Mouse (Mus musculus): ENCODE data around the gene Lonrf3. TPM values are rescaled to one million over a fixed set of nuclear protein-coding genes. Genes with fewer than 3 reads are reported as not detected.

The Lonrf3 gene
- 0.79 and 2.0 TPM in 2 replicates for polyA plus RNA-seq (2012; ENCODE audit: insufficient read depth, insufficient read length, missing spikeins)

- Histone ChIP-seq H3K4me1 (ENCODE audit: control insufficient read depth, insufficient read depth, insufficient read length, low read length) (no peaks in the 10 kb centered on the region; the same call in 1 of the 2 replicates), H3K4me3 (ENCODE audit: insufficient read depth, low read depth, low read length) (peak within 1 kb of the TSS; percentile 63), H3K27ac (replicated peaks; ENCODE audit: low read depth, low read length) (no peak within 1 kb of the TSS)
Observed at GRCm38 (mm10) chrX:36328271-36329039, at the start of gene Lonrf3. Lonrf3 (plus strand) TSS chrX:36328353.

GRCm38 (mm10) chrX:36278750-36279149 lies 49.4 kb upstream of the Lonrf3 start:
- Histone ChIP-seq H3K4me3 (ENCODE audit: insufficient read depth, low read depth, low read length) (no peak overlapping the region), H3K27ac (replicated peaks; ENCODE audit: low read depth, low read length) (no peak overlapping the region)

GRCm38 (mm10) chrX:36311420-36311819 lies 16.7 kb upstream of the Lonrf3 start:
- no peak overlapping the region for H3K4me3 ChIP-seq (ENCODE audit: insufficient read depth, low read depth, low read length)
- no peaks in the 10 kb centered on the region for H3K4me1 ChIP-seq (ENCODE audit: control insufficient read depth, insufficient read depth, insufficient read length, low read length)
- H3K27ac ChIP-seq (replicated peaks; ENCODE audit: low read depth, low read length) = no peak overlapping the region

More at GRCm38 (mm10) chrX:36278750-36279149, 49.4 kb upstream of the Lonrf3 start:
- H3K4me1 ChIP-seq (ENCODE audit: control insufficient read depth, insufficient read depth, insufficient read length, low read length) = no peaks in the 10 kb centered on the region

GRCm38 (mm10) chrX:36327491-36328255 lies 480 bp upstream of the Lonrf3 start:
- H3K27ac ChIP-seq (replicated peaks; ENCODE audit: low read depth, low read length) = no peak overlapping the region
- no peaks in the 10 kb centered on the region; the same call in 1 of the 2 replicates for H3K4me1 ChIP-seq (ENCODE audit: control insufficient read depth, insufficient read depth, insufficient read length, low read length)
- peak overlapping the region; percentile 63 for H3K4me3 ChIP-seq (ENCODE audit: insufficient read depth, low read depth, low read length)

GRCm38 (mm10) chrX:36329040-36329649 lies 992 bp downstream of the Lonrf3 start:
- no peaks in the 10 kb centered on the region; the same call in 1 of the 2 replicates for H3K4me1 ChIP-seq (ENCODE audit: control insufficient read depth, insufficient read depth, insufficient read length, low read length)
- H3K27ac ChIP-seq (replicated peaks; ENCODE audit: low read depth, low read length) = no peak overlapping the region
- H3K4me3 ChIP-seq (ENCODE audit: insufficient read depth, low read depth, low read length) = peak overlapping the region; percentile 73

- Histone ChIP-seq H3K27ac (replicated peaks; ENCODE audit: low read depth, low read length) (no peak overlapping the region), H3K4me3 (ENCODE audit: insufficient read depth, low read depth, low read length) (peak overlapping the region; percentile 73)
Observed at GRCm38 (mm10) chrX:36329849-36330411, 1.8 kb downstream of the Lonrf3 start.

GRCm38 (mm10) chrX:36352446-36352845 lies 24.3 kb downstream of the Lonrf3 start:
- H3K27ac ChIP-seq (replicated peaks; ENCODE audit: low read depth, low read length) = no peak overlapping the region
- no peak overlapping the region for H3K4me3 ChIP-seq (ENCODE audit: insufficient read depth, low read depth, low read length)
- H3K4me1 ChIP-seq (ENCODE audit: control insufficient read depth, insufficient read depth, insufficient read length, low read length) = no peaks in the 10 kb centered on the region

More at GRCm38 (mm10) chrX:36329849-36330411, 1.8 kb downstream of the Lonrf3 start:
- no peaks in the 10 kb centered on the region; the same call in 1 of the 2 replicates for H3K4me1 ChIP-seq (ENCODE audit: control insufficient read depth, insufficient read depth, insufficient read length, low read length)

- no peak overlapping the region for H3K4me3 ChIP-seq (ENCODE audit: insufficient read depth, low read depth, low read length)
- no peak overlapping the region for H3K27ac ChIP-seq (replicated peaks; ENCODE audit: low read depth, low read length)
- no peaks in the 10 kb centered on the region for H3K4me1 ChIP-seq (ENCODE audit: control insufficient read depth, insufficient read depth, insufficient read length, low read length)
Observed at GRCm38 (mm10) chrX:36385340-36385739, 57.2 kb downstream of the Lonrf3 start.

GRCm38 (mm10) chrX:36389971-36390370 lies 61.8 kb downstream of the Lonrf3 start:
- H3K27ac ChIP-seq (replicated peaks; ENCODE audit: low read depth, low read length) = no peak overlapping the region
- H3K4me3 ChIP-seq (ENCODE audit: insufficient read depth, low read depth, low read length) = no peak overlapping the region
- H3K4me1 ChIP-seq (ENCODE audit: control insufficient read depth, insufficient read depth, insufficient read length, low read length) = no peaks in the 10 kb centered on the region

- no peaks in the 10 kb centered on the region for H3K4me1 ChIP-seq (ENCODE audit: control insufficient read depth, insufficient read depth, insufficient read length, low read length)
- no peak overlapping the region for H3K27ac ChIP-seq (replicated peaks; ENCODE audit: low read depth, low read length)
- H3K4me3 ChIP-seq (ENCODE audit: insufficient read depth, low read depth, low read length) = no peak overlapping the region
Observed at GRCm38 (mm10) chrX:36390503-36390902, 62.4 kb downstream of the Lonrf3 start.

- Histone ChIP-seq H3K4me3 (ENCODE audit: insufficient read depth, low read depth, low read length) (no peak overlapping the region), H3K4me1 (ENCODE audit: control insufficient read depth, insufficient read depth, insufficient read length, low read length) (no peaks in the 10 kb centered on the region), H3K27ac (replicated peaks; ENCODE audit: low read depth, low read length) (no peak overlapping the region)
Observed at GRCm38 (mm10) chrX:36392672-36393071, 64.5 kb downstream of the Lonrf3 start.

GRCm38 (mm10) chrX:36393279-36393678 lies 65.1 kb downstream of the Lonrf3 start:
- H3K4me1 ChIP-seq (ENCODE audit: control insufficient read depth, insufficient read depth, insufficient read length, low read length) = no peaks in the 10 kb centered on the region
- H3K27ac ChIP-seq (replicated peaks; ENCODE audit: low read depth, low read length) = no peak overlapping the region
- H3K4me3 ChIP-seq (ENCODE audit: insufficient read depth, low read depth, low read length) = no peak overlapping the region

GRCm38 (mm10) chrX:36400980-36401379 lies 72.8 kb downstream of the Lonrf3 start, which contains the start of gene Gm6268:
Gm6268 (plus strand) TSS chrX:36401280.
- Histone ChIP-seq H3K27ac (replicated peaks; ENCODE audit: low read depth, low read length) (no peak within 1 kb of the TSS), H3K4me3 (ENCODE audit: insufficient read depth, low read depth, low read length) (no peak within 1 kb of the TSS)

GRCm38 (mm10) chrX:36402316-36402715 lies 74.2 kb downstream of the Lonrf3 start:
- Histone ChIP-seq H3K27ac (replicated peaks; ENCODE audit: low read depth, low read length) (no peak overlapping the region), H3K4me3 (ENCODE audit: insufficient read depth, low read depth, low read length) (no peak overlapping the region), H3K4me1 (ENCODE audit: control insufficient read depth, insufficient read depth, insufficient read length, low read length) (no peaks in the 10 kb centered on the region)

More at GRCm38 (mm10) chrX:36400980-36401379, 72.8 kb downstream of the Lonrf3 start, which contains the start of gene Gm6268:
- H3K4me1 ChIP-seq (ENCODE audit: control insufficient read depth, insufficient read depth, insufficient read length, low read length) = no peaks in the 10 kb centered on the region

All from brown adipose tissue, adult 24 weeks (tissue).